Mouse (Mus musculus) erythroid progenitor cell, adult 5-6 weeks (primary cell): ENCODE results near the gene Scaf8. TPM values are rescaled to one million over a fixed set of nuclear protein-coding genes. Genes with fewer than 3 reads are reported as not detected.
"Not testable (repeated sequence)": the region's sequence is repeated elsewhere in the genome, so short reads cannot be mapped to it uniquely, and the experiment has no call there.

Experiments used
- ATAC-seq: replicated peaks from 2 replicates; pipeline ENCODE4 v1.8.0; 2016; ENCODE audit warnings: moderate number of reproducible peaks, mild to moderate bottlenecking, moderate TSS enrichment, inconsistent platforms; ENCODE audit not compliant: poor library complexity, low FRiP score, severe bottlenecking
- total RNA-seq, 2 experiments: library from RNA; stranded (forward) in 1 of 2; stranded (reverse) in 1 of 2; fragments of 150-400 nt in 1 of 2; fragments of 186-747, 209-891 nt in 1 of 2; gene quantifications; 2 replicates each; pipeline versions ENCODE4 v1.2.3 to v1.2.4; 2015 to 2017; ENCODE audit warnings: low replicate concordance in 2 of 2

Scaf8 gene
- total RNA-seq, 2 experiments from 2014 or later, result 40.9 to 41.9 TPM

DNA sequence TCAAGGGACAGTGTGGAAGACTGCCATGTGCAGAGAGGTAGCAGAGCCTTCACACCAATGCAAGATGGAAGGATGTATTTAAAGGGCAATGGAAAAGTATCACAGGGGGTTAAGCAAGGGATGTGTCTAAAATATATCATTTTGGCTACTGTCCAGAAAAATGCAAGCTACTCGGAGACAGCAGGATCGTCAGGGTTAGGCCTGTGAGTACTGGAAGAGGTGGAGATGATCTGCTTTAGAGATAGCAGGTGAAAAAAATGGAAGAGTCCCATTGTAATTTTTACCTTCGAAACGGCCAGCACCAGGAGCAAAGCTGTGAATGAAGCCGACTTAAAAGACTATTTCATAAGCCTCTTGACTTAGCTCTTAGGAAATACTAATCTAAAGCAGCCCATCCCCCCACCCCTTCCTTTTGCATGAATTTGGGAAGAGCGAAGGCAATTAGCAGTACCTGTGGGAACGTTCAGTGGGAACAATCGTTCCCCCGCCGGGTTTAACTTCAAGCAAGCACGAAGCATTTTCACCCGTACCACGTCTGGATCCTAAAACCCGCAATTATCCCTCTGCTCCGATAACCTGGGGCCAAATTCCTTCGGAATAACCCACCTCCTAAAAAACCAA lies 925 bp upstream of the Scaf8 start:
- 0 out of 2 replicates have a peak, but pooled peaks have one; percentile 18 for ATAC-seq

DNA sequence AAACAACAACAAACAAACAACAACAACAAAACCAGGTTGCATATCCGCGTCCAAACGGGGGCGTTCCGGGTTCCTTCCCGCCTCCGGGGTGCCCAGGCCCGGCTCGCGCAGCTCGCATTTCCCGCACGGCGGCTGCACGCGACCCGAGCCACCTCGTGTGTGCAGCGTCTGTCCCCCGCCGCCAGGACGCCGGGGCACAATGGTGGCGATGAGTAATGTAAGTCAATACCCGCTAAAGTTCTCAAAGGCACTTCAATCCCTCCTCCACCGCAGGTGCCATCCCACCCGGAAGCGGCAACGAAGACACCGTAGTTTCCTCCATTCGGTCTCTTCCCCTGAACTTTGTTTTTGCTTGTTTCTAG lies 433 bp upstream of the Scaf8 start:
- ATAC-seq, result peak; percentile 56

DNA sequence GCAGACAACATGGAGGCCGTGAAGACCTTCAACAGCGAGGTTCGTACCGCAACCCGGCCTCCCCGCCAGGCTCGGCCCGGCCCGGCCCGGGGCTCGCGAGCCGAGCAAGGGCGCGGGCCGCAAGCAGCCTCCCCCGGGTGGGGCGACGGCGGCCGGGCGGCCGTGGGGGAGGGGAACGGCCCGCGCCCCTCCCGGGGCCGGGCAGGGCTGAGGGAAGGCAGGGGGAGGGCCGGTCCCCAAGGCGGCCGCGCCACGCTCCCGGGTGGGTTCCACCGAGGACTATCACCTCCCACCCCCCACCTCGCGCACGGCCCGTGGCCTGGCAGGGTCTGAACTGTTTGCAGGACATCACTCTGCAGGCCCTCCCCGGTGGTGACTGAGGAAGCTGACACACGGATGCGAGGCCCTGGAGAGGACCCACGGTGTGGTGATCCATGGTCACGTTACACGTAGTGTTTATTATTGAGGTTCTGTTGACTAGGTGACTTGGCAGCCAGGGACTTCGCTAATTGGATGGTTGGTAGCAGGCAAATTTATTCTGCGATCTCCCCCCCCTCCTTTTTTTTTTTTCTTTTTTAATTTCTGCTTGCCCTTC lies 705 bp downstream of the Scaf8 start:
- peak; percentile 58 for ATAC-seq

DNA sequence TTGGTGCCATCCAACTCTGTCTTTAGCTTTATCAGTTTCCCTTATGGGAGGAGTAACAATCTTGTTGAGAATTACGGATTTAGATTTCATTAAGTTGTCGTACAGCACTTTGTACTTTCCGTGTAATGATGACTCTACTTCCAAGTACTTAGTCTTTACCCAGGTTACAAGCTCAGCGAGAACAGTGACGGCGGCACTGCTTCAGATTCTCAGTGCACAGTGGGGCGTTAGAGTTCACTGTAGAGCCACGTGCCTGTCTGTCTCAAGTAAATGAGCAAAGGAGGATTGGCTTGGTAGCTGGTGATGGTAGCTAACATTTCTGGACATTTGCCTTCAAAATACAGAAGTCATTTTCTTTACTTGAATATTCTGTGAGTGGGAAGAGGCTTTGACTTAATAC lies 6.2 kb downstream of the Scaf8 start:
- ATAC-seq, result not testable (repeated sequence)

DNA sequence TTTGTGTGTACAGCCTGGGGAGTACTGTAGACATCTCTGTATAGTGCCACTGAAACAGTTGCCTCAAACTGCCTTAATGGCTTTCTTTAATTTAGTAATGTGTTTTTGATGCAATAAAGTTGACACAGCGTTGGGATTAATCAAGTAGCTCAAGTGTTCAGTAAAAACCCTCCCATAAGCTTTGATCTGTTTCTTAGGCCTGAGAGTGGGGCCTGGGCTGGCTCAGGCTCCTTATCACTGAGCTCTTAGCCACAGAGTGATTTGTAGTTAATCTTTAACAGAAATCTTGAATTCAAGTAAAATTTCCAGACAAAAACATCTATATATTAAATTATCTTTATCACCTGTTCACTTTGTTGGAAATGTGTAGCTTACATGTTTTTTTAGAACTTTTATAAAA lies 8.8 kb downstream of the Scaf8 start:
- not testable (repeated sequence) for ATAC-seq

DNA sequence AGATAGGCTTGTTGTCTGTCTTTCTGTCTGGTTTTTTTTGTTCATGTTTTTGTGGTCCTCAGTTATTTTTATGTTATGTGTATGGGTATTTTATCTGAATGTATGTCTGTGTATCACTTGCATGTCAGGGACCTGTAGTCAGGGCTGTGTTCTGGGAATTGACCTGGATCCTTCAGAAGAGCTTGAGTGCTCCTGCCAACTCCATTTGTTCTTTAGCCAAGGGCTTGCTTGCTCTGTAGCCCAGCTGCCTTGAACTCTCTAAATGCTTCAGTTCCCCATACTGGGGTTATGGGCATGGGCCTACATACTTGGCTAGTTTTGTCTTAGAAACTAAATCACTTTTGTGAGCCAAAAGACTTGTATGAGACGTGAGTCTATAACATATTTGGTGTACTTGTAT lies 13.9 kb downstream of the Scaf8 start:
- no peak for ATAC-seq

DNA sequence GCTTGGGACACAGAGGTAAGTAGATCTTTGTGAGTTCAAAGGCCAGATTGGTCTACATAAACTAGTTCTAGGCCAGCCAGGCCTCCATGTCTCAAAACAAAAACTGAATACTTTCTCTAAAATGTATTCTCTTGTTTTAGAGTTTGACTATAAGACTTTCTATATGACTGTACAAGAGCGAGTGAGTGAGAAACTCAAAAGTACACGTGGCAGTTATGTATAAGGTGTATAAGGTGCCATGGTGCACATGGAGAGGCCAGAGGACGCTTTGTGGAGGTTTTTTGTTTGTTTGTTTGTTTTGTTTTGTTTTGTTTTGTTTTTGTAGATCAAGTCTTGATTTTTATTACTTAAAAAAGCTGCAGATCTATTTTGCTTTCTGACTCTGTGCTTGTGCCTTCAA lies 15.0 kb downstream of the Scaf8 start:
- no peak for ATAC-seq

DNA sequence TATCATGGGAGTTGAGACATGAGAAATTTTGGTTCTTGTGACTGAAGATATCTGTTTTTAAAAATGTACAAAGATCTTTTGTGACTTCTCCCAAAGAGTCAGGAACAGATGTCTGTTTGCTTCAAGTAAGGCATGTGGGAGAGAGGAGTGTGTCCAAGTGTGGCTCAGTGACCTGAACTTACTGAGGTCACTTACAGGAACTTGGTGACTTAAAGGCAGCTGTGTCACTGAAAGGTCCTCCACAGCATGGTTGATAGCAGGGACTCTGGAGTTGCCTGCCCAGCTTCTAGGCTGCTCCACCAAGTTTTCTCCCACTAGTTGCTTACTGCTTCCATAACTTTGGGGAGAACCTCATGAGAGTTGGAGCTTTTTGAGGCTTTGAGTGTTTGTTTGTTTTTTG lies 20.6 kb downstream of the Scaf8 start:
- no peak for ATAC-seq

DNA sequence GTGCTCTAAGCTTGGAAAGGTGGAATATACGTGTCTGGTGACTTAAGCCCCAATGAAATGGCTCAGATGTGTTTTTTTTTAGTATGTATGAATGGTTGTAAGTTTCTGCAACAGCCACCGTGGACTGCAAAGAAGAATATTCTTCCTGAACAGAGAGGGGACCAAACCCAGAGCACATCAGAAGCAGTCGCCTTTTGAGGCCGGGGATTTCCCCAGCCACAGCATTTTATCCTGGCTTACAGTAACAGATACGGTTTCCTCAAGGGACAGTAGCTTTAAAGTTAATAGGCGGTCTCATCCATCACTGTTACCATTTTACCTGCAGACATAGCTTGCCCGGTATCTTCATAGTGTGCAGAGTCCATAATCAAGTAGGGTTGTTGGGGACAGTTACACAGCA lies 21.4 kb downstream of the Scaf8 start:
- no peak for ATAC-seq

DNA sequence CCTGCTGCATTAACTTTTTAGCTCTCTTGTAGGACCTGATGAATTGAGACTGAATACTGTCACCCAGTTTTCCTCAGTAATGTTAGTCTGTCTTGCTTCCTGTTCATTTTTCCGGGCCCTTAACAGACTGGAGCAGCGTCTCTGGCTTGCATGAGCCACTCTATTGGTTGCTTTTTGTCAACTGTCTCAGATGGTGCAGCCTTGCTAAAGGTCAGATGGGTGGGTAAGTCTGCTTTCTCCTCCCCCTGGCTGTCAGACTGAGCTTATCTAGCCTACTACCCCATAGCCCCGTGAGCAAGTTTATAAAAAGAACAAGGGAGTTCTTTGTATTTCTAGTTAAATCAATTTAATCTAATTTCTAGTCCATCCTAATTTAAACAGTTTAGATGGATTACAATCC lies 23.6 kb downstream of the Scaf8 start:
- ATAC-seq, result peak; percentile 65

DNA sequence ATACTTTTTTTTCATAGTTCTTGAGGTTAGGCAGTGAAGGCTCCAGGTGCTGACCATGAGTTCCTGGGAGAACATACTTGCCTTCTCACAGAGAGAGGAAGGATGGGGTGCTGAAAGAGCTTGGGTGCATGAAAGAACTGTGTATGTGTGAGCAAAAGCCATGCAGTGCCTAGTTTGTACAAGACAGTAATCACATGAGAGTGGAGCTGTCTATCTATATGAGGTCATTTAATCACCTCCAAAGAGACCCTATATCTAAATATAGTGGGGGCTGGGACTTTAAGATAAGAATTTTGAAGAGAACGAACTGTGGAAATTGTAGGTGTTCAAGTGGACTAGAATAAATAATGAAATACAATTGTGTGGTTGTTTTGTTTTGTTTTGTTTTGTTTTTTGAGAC lies 25.3 kb downstream of the Scaf8 start:
- no peak for ATAC-seq

DNA sequence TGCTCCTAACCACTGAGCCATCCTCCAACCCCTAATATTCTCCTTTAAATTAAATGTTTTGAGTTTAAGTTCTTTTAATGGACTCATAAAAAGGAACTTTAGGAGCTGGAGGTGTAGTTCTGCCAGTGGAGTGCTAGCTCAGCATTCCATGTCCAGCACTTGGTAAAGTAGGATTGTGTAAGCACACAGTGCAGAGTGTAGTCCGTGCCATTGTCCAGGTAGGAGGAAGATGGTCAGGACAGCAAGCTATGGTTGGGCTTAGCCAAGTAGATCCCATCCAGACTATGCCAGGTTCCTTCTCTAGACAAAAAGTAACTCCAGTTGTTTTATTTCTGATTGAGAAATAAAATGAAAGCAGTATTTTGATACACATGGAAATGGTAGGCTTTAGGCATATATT lies 34.1 kb downstream of the Scaf8 start:
- ATAC-seq, result no peak

DNA sequence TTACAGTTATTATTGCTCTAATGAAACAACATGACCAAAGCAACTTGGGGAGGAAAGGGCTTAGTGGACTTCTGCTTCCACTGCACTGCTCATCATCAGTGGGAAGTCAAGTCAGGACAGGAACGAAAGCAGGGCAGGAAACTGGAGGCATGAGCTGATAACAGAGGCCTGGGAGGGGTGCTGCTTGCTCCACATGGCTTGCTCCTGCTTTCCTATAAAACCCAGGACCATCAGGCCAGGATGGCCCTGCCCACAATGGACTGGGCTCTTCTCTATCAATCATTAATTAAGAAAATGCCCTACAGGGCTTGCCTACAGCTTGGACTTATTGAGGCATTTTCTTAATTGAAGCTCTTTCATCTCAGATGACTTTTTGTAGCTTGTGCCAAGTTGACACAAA lies 34.8 kb downstream of the Scaf8 start:
- ATAC-seq, result no peak

DNA sequence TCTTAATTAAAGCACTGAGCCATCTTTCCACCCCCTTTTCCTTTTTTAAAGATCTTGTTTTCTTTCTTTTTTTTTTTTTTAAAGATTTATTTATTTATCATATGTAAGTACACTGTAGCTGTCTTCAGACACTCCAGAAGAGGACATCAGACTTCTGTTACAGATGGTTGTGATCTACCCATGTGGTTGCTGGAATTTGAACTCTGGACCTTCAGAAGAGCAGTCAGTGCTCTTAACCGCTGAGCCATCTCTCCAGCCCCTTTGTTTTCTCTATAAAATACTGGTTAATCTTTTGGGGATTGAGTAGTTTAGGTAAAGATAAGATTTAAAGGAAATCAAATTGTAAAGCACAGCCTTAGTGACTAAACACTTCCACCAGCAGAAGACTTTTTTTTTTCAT lies 35.9 kb downstream of the Scaf8 start:
- not testable (repeated sequence) for ATAC-seq

DNA sequence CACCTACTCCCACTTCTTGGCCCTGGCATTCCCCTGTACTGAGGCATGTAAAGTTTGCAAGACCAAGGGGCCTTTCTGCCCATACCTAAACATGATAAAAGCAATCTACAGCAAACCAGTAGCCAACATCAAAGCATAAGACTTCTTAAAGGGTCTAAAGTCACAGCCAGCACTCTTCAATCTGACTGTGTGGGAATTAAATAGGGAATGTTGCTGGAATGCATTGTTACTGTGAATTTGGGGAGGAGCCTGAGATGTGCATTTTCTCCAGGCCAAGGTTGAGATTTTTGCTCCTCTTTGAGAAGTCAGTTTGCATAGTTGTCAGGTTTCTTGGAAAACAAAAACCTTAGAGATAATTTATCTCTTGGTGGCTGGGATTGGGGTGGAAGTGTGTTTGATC lies 36.4 kb downstream of the Scaf8 start:
- ATAC-seq, result no peak

DNA sequence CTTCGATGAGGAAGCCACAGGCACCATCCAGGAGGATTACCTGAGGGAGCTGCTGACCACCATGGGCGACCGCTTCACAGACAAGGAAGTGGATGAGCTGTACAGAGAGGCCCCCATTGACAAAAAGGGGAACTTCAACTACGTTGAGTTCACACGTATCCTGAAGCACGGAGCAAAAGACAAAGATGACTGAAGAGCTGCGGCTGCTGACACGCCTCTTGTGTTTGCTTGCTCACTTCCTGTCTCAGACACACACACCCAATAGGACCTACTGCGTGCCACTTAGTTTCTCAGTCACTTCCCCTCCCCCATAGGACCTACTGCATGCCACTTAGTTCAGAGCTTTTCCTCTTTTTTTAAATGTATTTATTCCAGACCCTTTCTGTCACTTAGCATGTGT lies 41.4 kb downstream of the Scaf8 start:
- not testable (repeated sequence) for ATAC-seq

DNA sequence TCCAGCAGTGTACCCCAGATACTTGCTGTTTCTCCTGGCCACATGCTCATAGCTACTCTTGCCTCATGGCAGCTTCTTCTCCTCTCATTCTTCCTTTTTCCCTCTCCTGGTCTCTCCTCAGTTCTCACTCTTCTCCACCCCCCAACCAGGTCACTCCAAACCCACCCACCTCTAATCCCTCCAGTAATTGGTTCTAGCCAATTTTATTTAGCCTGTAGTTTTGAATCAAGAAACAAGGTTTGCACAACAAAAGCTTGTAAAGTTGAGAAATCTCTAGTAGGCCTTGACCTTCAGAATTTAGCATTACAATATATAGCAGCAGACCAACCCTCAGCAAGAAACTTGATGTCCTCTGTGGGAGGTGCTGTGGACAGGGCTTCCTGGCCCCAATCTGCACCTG lies 42.2 kb downstream of the Scaf8 start:
- no peak for ATAC-seq

DNA sequence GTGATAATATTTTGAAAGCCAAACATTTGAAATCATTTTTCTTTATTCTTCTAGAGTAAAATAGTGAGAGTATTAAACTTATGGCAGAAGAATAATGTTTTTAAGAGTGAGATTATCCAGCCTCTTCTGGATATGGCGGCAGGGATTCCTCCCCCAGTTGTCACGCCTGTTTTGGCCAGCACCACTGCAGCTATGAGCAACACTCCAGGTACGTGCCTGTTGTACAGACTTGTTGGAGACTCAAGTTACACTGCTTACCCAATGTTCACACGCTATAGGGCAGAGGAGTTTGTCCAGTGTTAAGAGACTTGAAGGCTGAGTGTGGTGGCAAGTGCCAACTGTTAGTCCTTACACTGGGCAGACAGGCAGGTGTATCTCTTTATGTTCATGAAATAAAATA lies 48.1 kb downstream of the Scaf8 start:
- ATAC-seq, result no peak

DNA sequence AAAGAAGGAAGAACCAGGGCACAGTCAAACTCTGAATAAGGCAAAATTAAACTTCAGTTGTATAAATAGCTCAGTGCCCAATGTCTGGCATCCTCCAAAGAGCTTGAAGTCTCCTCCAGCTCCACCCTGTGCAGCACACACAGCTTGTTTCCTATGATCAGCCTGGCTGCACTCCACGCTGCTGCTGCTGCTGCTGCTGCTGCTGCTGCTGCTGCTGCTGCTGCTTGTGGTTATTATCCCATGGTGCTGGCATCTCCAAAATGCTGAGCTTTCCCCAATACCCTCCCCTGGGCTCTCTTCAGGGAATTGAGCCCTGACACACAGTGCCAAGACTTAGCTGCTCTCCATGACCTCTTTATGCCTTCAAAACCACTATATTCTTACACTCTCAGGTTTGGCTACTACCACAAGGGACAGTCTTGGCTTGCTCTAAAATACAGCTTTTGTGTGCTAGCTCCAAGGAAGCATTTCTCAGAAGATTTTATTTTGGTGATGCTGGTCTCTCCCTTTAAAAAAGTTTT lies 65.7 kb downstream of the Scaf8 start:
- not testable (repeated sequence) for ATAC-seq

DNA sequence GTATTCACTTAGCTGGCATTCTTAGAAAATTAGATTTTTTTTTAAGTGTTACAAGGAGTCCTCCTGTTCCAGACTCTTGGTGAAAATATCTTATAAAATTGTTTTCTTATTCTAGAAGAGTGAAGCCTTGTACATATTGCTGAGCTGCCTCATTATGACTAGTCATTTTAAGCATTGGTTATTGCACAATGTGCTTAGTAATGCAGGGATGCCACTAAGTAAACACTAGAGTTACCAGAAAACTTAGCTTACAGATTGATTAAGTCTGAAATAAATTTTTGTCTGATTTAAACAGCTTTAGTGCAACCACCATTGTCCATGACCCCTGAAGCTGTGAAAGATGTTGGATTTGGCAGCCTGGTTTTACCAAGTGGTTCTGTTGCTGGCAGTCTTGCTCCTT lies 80.7 kb downstream of the Scaf8 start:
- ATAC-seq, result not testable (repeated sequence)

DNA sequence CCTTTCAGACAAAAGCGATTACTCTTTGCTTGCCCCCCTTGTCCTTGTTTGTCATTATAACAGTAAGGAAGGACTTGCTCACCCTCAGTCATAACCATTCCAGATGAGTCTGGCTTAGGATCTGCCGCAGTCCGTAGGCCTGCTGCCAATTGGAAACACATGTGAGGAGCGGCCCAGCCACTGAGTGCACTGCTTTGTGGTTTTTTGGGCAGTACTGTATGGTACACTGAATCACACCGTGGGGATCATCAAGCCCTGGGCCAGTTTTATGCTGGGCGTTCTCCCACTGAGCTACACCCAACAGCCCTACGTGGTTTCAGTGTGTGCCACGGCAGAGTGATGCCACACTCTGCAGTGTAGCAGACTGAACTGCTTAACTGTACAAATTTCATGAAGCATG lies 85.6 kb downstream of the Scaf8 start:
- ATAC-seq, result no peak

DNA sequence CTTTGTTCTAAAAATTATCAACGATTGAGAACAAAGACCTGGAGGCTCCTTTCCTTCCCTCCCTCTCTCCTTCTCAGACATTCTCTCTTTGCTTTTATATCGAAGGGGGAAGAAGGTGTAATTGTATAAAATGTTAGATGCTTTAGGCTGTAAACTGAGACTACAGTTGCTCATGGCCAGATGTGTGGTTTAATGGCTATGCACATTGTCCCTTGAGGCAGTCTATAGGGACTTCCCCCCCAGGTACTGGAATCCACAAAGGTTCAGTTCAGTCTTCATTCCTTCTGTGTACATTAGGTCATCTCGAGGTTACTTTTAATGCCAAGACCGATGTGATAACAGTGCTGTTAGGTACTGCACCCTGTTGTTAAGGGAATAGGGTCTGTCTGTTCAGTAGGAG lies 89.1 kb downstream of the Scaf8 start:
- no peak for ATAC-seq
